Mouse (Mus musculus) cerebellum, adult 2 months (tissue): ENCODE results near the gene Lrmda.

Experiments used
- CTCF ChIP-seq: fragments of 200-500 bp; IDR thresholded peaks from 2 replicates; pipeline ENCODE4 v1.5.1; 2011; ENCODE audit warnings: low read depth, mild to moderate bottlenecking, control low read depth, low read length, moderate library complexity, borderline replicate concordance; ENCODE audit not compliant: insufficient read depth
- POLR2A ChIP-seq: fragments of 200-500 bp; IDR thresholded peaks from 2 replicates; pipeline ENCODE4 v1.6.1; 2011; ENCODE audit warnings: low read length, control low read depth, borderline replicate concordance; ENCODE audit not compliant: insufficient read depth

DNA sequence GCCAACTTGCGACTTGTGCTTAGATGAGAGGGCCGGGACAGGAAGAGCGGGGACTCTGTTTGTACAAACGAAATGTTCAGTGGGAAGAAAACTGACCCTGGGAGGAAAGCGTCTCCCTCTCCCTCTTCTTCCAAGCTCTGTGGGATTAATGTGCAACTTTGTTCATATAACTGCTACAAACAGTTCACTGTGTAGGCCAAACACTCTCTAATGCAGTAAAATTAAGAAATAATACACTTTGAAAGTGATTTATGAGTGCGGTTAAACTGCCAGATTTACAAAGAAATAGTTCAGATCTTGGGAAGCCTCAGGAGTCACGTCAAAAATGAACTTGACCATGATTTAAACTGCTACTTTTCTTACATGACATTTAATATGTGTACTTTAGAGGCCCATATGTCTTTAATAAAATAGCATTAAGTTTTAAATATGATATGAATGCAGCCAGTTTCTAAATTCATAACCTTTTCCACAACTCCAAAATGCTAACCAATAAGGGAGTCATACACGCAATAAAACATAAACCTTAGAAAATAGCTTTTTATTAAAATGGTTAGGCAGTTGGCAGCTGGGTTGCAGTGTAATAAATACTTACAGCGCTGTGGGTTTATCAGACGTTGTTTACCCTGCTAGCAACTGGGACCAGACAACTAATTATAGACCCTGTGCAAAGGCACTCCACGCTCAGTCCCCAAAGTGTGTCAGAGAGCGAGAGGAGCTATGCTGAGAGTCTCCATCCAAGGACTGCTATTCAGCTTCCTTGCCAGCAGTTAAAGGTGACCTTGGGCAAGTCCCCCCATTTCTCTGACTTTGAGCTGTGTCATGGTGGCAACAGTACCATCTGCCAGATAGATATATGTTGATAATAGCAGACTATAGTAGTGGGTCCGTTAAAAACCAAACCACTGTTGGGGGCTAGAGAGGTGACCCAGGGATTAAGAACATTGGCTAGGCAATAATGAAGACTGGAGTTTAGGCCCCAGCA, 590.0 kb downstream of the Lrmda start:
- TF ChIP-seq CTCF = no peak
- TF ChIP-seq POLR2A = no peak
